8 mouse cellular contexts compared by ENCODE assay signal in the genomic region with DNA sequence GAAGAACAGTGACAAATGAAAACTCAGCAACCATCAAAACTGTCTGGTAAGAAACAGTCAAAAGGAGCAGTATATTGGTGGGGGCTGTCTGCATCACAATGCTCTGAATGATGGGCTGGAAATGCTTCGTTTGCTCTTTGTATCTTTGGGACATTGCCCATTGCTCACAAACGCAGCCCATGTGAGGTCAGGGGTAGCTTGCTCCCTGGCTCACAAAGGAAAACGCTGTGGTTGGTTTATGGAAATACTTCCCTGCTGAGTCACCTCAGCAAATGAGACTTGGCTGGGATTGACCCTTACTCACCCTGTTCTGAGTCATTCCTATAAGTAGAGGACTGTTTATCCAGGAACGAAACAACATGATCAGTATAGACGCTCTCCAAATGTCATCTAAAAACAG.
DNase-seq lines count a peak whose midpoint lies in the region; ATAC-seq and TF ChIP-seq lines count a peak whose summit lies in the region.
"Had no signal": no experiment of that assay in that cellular context is flagged by ENCODE, and none has a peak within 500 bp of the region (broad histone marks: within the 10 kb centered on the region; RNA-seq: fewer than 3 reads in every experiment).

No protein-coding gene starts in this region.

- peaks cover 7% of the 10 kb centered on the region; the same call in 1 of the 2 replicates for H3K4me1 ChIP-seq in lung, embryonic 14.5 days (ENCODE audit: insufficient read depth)
- H3K4me1 ChIP-seq in lung, adult 2 months (ENCODE audit: control insufficient read depth, insufficient read depth, low read length), result no peaks in the 10 kb centered on the region
- no peaks in the 10 kb centered on the region for H3K4me1 ChIP-seq in stomach, postnatal 0 days (replicated peaks; ENCODE audit: control insufficient read depth, insufficient read depth)

- H3K36me3 ChIP-seq in lung, embryonic 14.5 days (ENCODE audit: insufficient read depth), result no peaks in the 10 kb centered on the region
- no peaks in the 10 kb centered on the region for H3K36me3 ChIP-seq in stomach, postnatal 0 days (ENCODE audit: control insufficient read depth, insufficient read depth, low read length)

- no peaks in the 10 kb centered on the region for H3K9me3 ChIP-seq in lung, embryonic 14.5 days (ENCODE audit: low read depth, low read length)
- no peaks in the 10 kb centered on the region for H3K9me3 ChIP-seq in stomach, postnatal 0 days (ENCODE audit: control insufficient read depth, low read length)

- H3K4me2 ChIP-seq in lung, embryonic 14.5 days, result no peak overlapping the region
- H3K4me2 ChIP-seq in stomach, postnatal 0 days (replicated peaks; ENCODE audit: low read depth), result no peak overlapping the region; the same call in 1 of the 2 replicates

- peak; percentile 52 for DNase-seq in lung, embryonic 14.5 days
- DNase-seq in lung, adult 2 months, result no peak
- peak; percentile 18 for DNase-seq in adrenal gland, postnatal 25 days
- DNase-seq in heart, postnatal 10 days, result peak; percentile 63 to 67
- DNase-seq in stomach, postnatal 0 days (ENCODE audit: low spot score), result peak; percentile 66
- DNase-seq in layer of hippocampus, postnatal 10 days (ENCODE audit: low spot score in 2 of 2), result no peak

- WGBS in lung, embryonic 14.5 days, result 16% methylated on average over 5 of the region's 5 CpGs
- 16% methylated on average over 5 of the region's 5 CpGs for WGBS in lung, adult 2 months
- 2% methylated on average over 5 of the region's 5 CpGs for WGBS in stomach, postnatal 0 days

- H3K27me3 ChIP-seq in lung, embryonic 14.5 days (ENCODE audit: insufficient read depth, low read length), result no peaks in the 10 kb centered on the region
- H3K27me3 ChIP-seq in stomach, postnatal 0 days (ENCODE audit: control insufficient read depth, insufficient read depth, low read length), result no peaks in the 10 kb centered on the region

- no peak overlapping the region for H3K27ac ChIP-seq in lung, embryonic 14.5 days (ENCODE audit: low read depth)
- H3K27ac ChIP-seq in stomach, postnatal 0 days (replicated peaks), result peak overlapping the region; percentile 67
- H3K27ac ChIP-seq: macrophage had no signal

- no peak for TF ChIP-seq EP300 in stomach, postnatal 0 days (optimal IDR thresholded peaks at IDR 0.05)

- H3K9ac ChIP-seq in lung, embryonic 14.5 days, result no peak overlapping the region
- H3K9ac ChIP-seq in stomach, postnatal 0 days (ENCODE audit: low read length), result no peak overlapping the region

- no peak overlapping the region for H3K4me3 ChIP-seq in lung, embryonic 14.5 days (ENCODE audit: low read depth, low read length)
- H3K4me3 ChIP-seq in lung, adult 2 months (replicated peaks; ENCODE audit: extremely low read depth, low read depth, low read length), result no peak overlapping the region
- H3K4me3 ChIP-seq in stomach, postnatal 0 days (ENCODE audit: low read depth, low read length), result no peak overlapping the region

- TF ChIP-seq POLR2A in lung, adult 2 months (IDR thresholded peaks at IDR 0.05; ENCODE audit: borderline replicate concordance, extremely low read depth, low read depth, low read length), result no peak

- no peak for TF ChIP-seq CTCF in lung, embryonic 14.5 days (IDR thresholded peaks at IDR 0.05; ENCODE audit: low read depth)
- TF ChIP-seq CTCF in lung, adult 2 months (IDR thresholded peaks at IDR 0.05; ENCODE audit: insufficient read depth, low read length), result no peak
- TF ChIP-seq CTCF in stomach, postnatal 0 days (IDR thresholded peaks at IDR 0.05; ENCODE audit: low read depth), result no peak

- ATAC-seq in lung, embryonic 14.5 days (ENCODE audit: insufficient read depth), result 0 out of 2 replicates have a peak, but pooled peaks have one; percentile 38
- ATAC-seq in stomach, postnatal 0 days (ENCODE audit: low FRiP score, low TSS enrichment), result peak; percentile 96
- ATAC-seq in erythroid progenitor cell, adult 5-6 weeks (replicated peaks; ENCODE audit: low FRiP score, poor library complexity, severe bottlenecking), result no peak

- intact Hi-C loops in heart, postnatal 10 days (cut with DNase I), result loop anchor here (5.0 kb wide), 1 partner anchor 107 kb away; no protein-coding TSS in a partner anchor

Comparison
In these comparisons a context has a peak if more than half of its experiments do, and no peak if none do; other contexts are left out.
1. DNase-seq: peak in lung, embryonic 14.5 days (single experiment), adrenal gland, postnatal 25 days (single experiment), heart, postnatal 10 days (2 of 2) and stomach, postnatal 0 days (single experiment); none in lung, adult 2 months (single experiment) and layer of hippocampus, postnatal 10 days (0 of 2).